18 mouse cellular contexts compared by ENCODE assay signal in the genomic region with DNA sequence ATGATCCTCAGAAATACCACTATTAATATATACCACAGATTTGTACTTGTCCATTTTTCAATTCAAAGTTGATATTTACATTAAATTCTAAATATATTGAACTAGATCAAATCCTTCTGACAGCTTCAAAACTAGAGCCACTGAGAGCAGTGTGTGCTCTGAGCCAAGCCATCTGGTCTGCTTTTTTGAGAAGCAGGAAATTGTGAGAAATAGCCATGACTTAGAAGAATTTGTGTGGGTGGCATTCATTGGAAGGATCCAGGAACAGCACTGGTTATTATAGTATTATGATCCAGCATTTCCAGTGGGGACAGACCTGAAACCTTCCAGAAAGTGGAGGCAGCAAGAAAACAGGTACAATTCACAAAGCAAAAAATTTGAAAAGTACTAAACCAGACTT.
DNase-seq lines count a peak whose midpoint lies in the region; ATAC-seq and TF ChIP-seq lines count a peak whose summit lies in the region.
"Had no signal": no experiment of that assay in that cellular context is flagged by ENCODE, and none has a peak within 500 bp of the region (broad histone marks: within the 10 kb centered on the region; RNA-seq: fewer than 3 reads in every experiment).

No protein-coding gene starts in this region.

- intact Hi-C loops in left cerebral cortex, postnatal 14 days (cut with DNase I): loop anchor here (5.0 kb wide), 1 partner anchor 838 kb away; no protein-coding TSS in a partner anchor

- H3K4me3 ChIP-seq in layer of hippocampus, adult 2 months: no peak overlapping the region
- H3K4me3 ChIP-seq: embryonic facial prominence, embryonic 13.5 days; hindbrain, embryonic 15.5 days; megakaryocyte, embryonic 14.5 days had no signal

- no peak for DNase-seq in frontal cortex, postnatal 14 days (ENCODE audit: low spot score in 2 of 2)
- DNase-seq in layer of hippocampus, adult 9-11 months: peak; percentile 15
- no peak for DNase-seq in layer of hippocampus, adult 2 months (ENCODE audit: low spot score in 2 of 2)
- peak; percentile 73 for DNase-seq in brain, adult 2 months (ENCODE audit: low read depth, low spot score)
- peak; percentile 11 to 25 for DNase-seq in left cerebral cortex, postnatal 14 days (ENCODE audit: low spot score in 2 of 2)
- no peak for DNase-seq in urinary bladder, postnatal 36 days (ENCODE audit: low spot score in 2 of 2)
- no peak for DNase-seq in urinary bladder, postnatal 14 days (ENCODE audit: low spot score)
- DNase-seq: adrenal gland, postnatal 36 days; gastrocnemius, postnatal 36 days; kidney, adult 18-20 months; liver; lung, adult 2 months had no signal

- peak; percentile 81 for ATAC-seq in frontal cortex, adult (ENCODE audit: low TSS enrichment)
- ATAC-seq: forebrain, embryonic 14.5 days had no signal

- no peak overlapping the region for H3K27ac ChIP-seq in layer of hippocampus, adult 2 months
- H3K27ac ChIP-seq: embryonic facial prominence, embryonic 13.5 days; hindbrain, embryonic 15.5 days; stomach, postnatal 0 days had no signal

- no peak for TF ChIP-seq CTCF in layer of hippocampus, adult 2 months (conservative IDR thresholded peaks at IDR 0.05)

Comparison
In these comparisons a context has a peak if more than half of its experiments do, and no peak if none do; other contexts are left out.
1. DNase-seq: peak in layer of hippocampus, adult 9-11 months (single experiment), brain, adult 2 months (single experiment) and left cerebral cortex, postnatal 14 days (2 of 2); none in frontal cortex, postnatal 14 days (0 of 2), layer of hippocampus, adult 2 months (0 of 2), urinary bladder, postnatal 36 days (0 of 2) and urinary bladder, postnatal 14 days (single experiment).